Mouse (Mus musculus) midbrain, embryonic 11.5 days (tissue): ENCODE results near the gene Gm10142. TPM values are rescaled to one million over a fixed set of nuclear protein-coding genes. Genes with fewer than 3 reads are reported as not detected.
"Not testable (repeated sequence)": the region's sequence is repeated elsewhere in the genome, so short reads cannot be mapped to it uniquely, and the experiment has no call there.

Experiments
- ATAC-seq: fragments of 200-750 bp; cut with Nextera tagmentation; 2 replicates; pipeline ENCODE4 v1.8.0; 2017; ENCODE audit warnings: moderate TSS enrichment, moderate library complexity; ENCODE audit not compliant: low FRiP score
- DNase-seq: peaks from one replicate; pipeline ENCODE4 v3.0.0; 2015; ENCODE audit warnings: low spot score; ENCODE audit errors: missing footprints
- H3K27ac ChIP-seq: fragments of 300-500 bp; sonication (generic); 2 replicates; pipeline ENCODE4 v1.5.1; 2014; ENCODE audit warnings: low read depth, low read length
- H3K27me3 ChIP-seq: fragments of 300-500 bp; sonication (generic); 2 replicates; pipeline ENCODE4 v1.6.1; 2014; ENCODE audit warnings: mild to moderate bottlenecking, low read length, moderate library complexity, mixed read lengths; ENCODE audit not compliant: control insufficient read depth, insufficient read depth
- H3K36me3 ChIP-seq: fragments of 300-500 bp; sonication (generic); 2 replicates; pipeline ENCODE4 v1.6.1; 2014; ENCODE audit warnings: mild to moderate bottlenecking, low read length, moderate library complexity, mixed read lengths; ENCODE audit not compliant: control insufficient read depth, insufficient read depth
- H3K4me1 ChIP-seq: fragments of 300-500 bp; sonication (generic); 2 replicates; pipeline ENCODE4 v1.6.1; 2014; ENCODE audit warnings: low read length; ENCODE audit not compliant: control insufficient read depth, insufficient read depth
- H3K4me2 ChIP-seq: fragments of 300-500 bp; sonication (generic); 2 replicates; pipeline ENCODE4 v1.6.1; 2014; ENCODE audit warnings: mild to moderate bottlenecking, moderate library complexity
- H3K4me3 ChIP-seq: fragments of 300-500 bp; sonication (generic); 2 replicates; pipeline ENCODE4 v1.5.1; 2014; ENCODE audit warnings: low read depth, low read length
- H3K9ac ChIP-seq: fragments of 300-500 bp; sonication (generic); 2 replicates; pipeline ENCODE4 v1.6.1; 2014; ENCODE audit warnings: low read length
- H3K9me3 ChIP-seq: fragments of 300-500 bp; sonication (generic); 2 replicates; pipeline ENCODE4 v1.6.1; 2016; ENCODE audit warnings: low read length; ENCODE audit not compliant: control insufficient read depth
- WGBS: fragments of 180-500 bp; shearing (Covaris S2); extraction: QIAGEN DNeasy Blood & Tissue Kit; methylation state at CpG from one replicate; pipeline ENCODE4 v1.1.7; 2014; 5-methylcytosine and 5-hydroxymethylcytosine counted together
- polyA plus RNA-seq: library from polyadenylated mRNA; unstranded; fragments of >200 nt; fragmentation: Nextera tagmentation; extraction: Ambion mirVana; gene quantifications from 2 replicates; pipeline ENCODE4 v1.2.1, GENCODE M21; 2014

Gene Gm10142
- polyA plus RNA-seq, 1 experiment from 2014 or later: not detected

DNA sequence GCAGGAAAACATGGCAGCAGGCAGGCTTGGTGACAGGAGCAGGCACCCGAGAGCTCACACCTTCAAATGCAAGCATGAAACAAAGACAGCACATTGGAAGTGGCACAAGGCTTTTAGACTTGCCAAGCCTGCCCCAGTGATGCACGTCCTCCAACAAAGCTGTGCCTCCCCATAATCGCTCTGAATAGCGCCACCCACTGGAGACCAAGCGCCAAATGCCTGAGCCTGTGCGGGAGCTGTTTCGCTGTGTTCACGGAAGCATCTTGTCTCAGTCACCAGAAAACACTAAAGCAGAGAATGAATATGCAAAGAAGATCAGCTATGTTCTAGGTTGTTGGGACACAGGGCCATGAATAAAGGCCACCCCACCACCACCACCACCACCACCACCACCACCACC is 9.2 kb downstream of the Gm10142 start:
- Histone ChIP-seq H3K4me2 (no peak overlapping the region), H3K9me3 (no peaks in the 10 kb centered on the region), H3K27ac (no peak overlapping the region), H3K4me3 (no peak overlapping the region), H3K4me1 (no peaks in the 10 kb centered on the region), H3K27me3 (no peaks in the 10 kb centered on the region), H3K9ac (no peak overlapping the region), H3K36me3 (no peaks in the 10 kb centered on the region)
- DNase-seq (no peak), ATAC-seq (no peak)
- 75% methylated on average over 8 of the region's 8 CpGs for WGBS

DNA sequence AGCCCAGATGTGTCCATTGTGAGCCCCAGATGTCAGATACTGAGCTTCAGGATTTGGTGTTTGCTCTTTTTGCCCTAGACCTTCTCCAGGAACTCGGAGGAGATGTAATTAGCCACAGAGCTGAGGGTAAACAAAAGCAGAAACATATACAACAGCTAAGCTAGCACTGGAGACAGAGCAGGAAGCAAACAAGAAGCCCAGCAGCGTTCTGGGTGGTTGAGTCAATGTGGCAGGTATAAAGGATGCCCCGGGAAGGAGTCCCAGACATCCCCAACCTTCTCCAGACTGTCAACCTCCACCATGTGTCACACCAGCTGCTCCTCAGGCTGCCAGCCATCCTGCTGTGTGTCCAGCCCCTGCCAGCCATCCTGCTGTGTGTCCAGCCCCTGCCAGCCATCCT is 10.6 kb downstream of the Gm10142 start, which contains the start of gene Gm10100:
TSS of gene Gm10100 (plus strand) at position 301 of the 400 bp plus-strand sequence.
- no peaks in the 10 kb centered on the region for H3K27me3 ChIP-seq
- no peaks in the 10 kb centered on the region for H3K36me3 ChIP-seq
- no peaks in the 10 kb centered on the region for H3K9me3 ChIP-seq
- no peak within 1 kb of the TSS for H3K27ac ChIP-seq
- H3K9ac ChIP-seq: no peak within 1 kb of the TSS
- 44% methylated on average over 3 of the region's 3 CpGs for WGBS
- H3K4me3 ChIP-seq: no peak within 1 kb of the TSS
- no peak for DNase-seq
- no peaks in the 10 kb centered on the region for H3K4me1 ChIP-seq
- H3K4me2 ChIP-seq: no peak within 1 kb of the TSS
- ATAC-seq: no peak

- Histone ChIP-seq H3K4me2 (no peak overlapping the region), H3K4me1 (no peaks in the 10 kb centered on the region), H3K4me3 (no peak overlapping the region), H3K27me3 (no peaks in the 10 kb centered on the region), H3K9me3 (no peaks in the 10 kb centered on the region), H3K27ac (no peak overlapping the region), H3K9ac (no peak overlapping the region), H3K36me3 (no peaks in the 10 kb centered on the region)
- DNase-seq (no peak), ATAC-seq (no peak)
- WGBS: 63% methylated on average over 4 of the region's 4 CpGs
These were observed 12.7 kb downstream of the Gm10142 start for GRCm38 (mm10) chr10:77728280-77728679.

DNA sequence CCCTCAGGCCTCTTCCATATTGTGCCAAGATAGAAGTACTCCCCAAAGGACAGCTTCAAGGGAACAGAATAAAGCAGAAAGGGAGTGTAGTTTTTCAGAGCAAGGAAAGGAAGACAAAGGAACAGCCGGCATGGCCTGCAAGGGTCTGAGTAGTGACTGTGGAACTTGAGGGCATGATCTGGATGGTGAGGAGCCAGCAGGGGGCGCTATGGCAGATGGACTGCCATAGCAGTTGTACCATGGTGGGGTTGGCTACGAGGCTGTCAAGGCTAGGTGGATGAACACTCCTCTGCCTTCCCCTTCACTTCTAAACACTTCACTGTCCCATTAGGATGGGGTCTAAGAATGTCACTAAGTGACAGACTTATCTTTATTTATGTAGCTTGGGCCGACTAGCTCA is 13.6 kb downstream of the Gm10142 start:
- Histone ChIP-seq H3K9me3 (no peaks in the 10 kb centered on the region), H3K4me1 (no peaks in the 10 kb centered on the region), H3K4me2 (no peak overlapping the region), H3K4me3 (no peak overlapping the region), H3K9ac (no peak overlapping the region), H3K36me3 (no peaks in the 10 kb centered on the region), H3K27me3 (no peaks in the 10 kb centered on the region), H3K27ac (no peak overlapping the region)
- no peak for ATAC-seq
- DNase-seq: no peak
- WGBS: 52% methylated on average over 4 of the region's 4 CpGs

GRCm38 (mm10) chr10:77735928-77736327 is 20.3 kb downstream of the Gm10142 start:
- no peak overlapping the region for H3K4me3 ChIP-seq
- 96% methylated on average over 1 of the region's 1 CpGs for WGBS

GRCm38 (mm10) chr10:77738929-77739328 is 23.3 kb downstream of the Gm10142 start:
- H3K4me3 ChIP-seq: no peak overlapping the region
- no peak for DNase-seq
- ATAC-seq: no peak
- no peaks in the 10 kb centered on the region for H3K36me3 ChIP-seq
- no peak overlapping the region for H3K9ac ChIP-seq
- H3K4me1 ChIP-seq: 0 out of 2 replicates have a peak, but pooled peaks cover 3% of the 10 kb centered on the region
- H3K27ac ChIP-seq: no peak overlapping the region
- H3K4me2 ChIP-seq: no peak overlapping the region
- WGBS: 95% methylated on average over 4 of the region's 4 CpGs
- H3K9me3 ChIP-seq: no peaks in the 10 kb centered on the region
- H3K27me3 ChIP-seq: no peaks in the 10 kb centered on the region

More at GRCm38 (mm10) chr10:77735928-77736327, 20.3 kb downstream of the Gm10142 start:
- ATAC-seq (no peak), DNase-seq (no peak)
- no peaks in the 10 kb centered on the region for H3K27me3 ChIP-seq
- H3K27ac ChIP-seq: no peak overlapping the region
- no peak overlapping the region for H3K9ac ChIP-seq
- no peak overlapping the region for H3K4me2 ChIP-seq
- no peaks in the 10 kb centered on the region for H3K36me3 ChIP-seq
- H3K4me1 ChIP-seq: 0 out of 2 replicates have a peak, but pooled peaks cover 3% of the 10 kb centered on the region
- no peaks in the 10 kb centered on the region for H3K9me3 ChIP-seq

GRCm38 (mm10) chr10:77741924-77742688 is 26.5 kb downstream of the Gm10142 start, which contains the start of gene Gm18596:
Gene Gm18596, minus strand, starts transcription at chr10:77742638.
- not testable (repeated sequence) for H3K27me3 ChIP-seq, H3K4me3 ChIP-seq, H3K4me1 ChIP-seq, H3K9me3 ChIP-seq, ATAC-seq, H3K27ac ChIP-seq, H3K36me3 ChIP-seq, H3K9ac ChIP-seq, H3K4me2 ChIP-seq, DNase-seq
- WGBS: 68% methylated on average over 4 of the region's 5 CpGs

GRCm38 (mm10) chr10:77750686-77751085 is 35.1 kb downstream of the Gm10142 start:
- H3K9me3 ChIP-seq, H3K4me2 ChIP-seq, H3K27ac ChIP-seq, H3K27me3 ChIP-seq, DNase-seq, H3K4me1 ChIP-seq, ATAC-seq, H3K36me3 ChIP-seq, H3K9ac ChIP-seq, H3K4me3 ChIP-seq: not testable (repeated sequence)
- 59% methylated on average over 1 of the region's 1 CpGs for WGBS

GRCm38 (mm10) chr10:77751254-77751653 is 35.6 kb downstream of the Gm10142 start, which contains the start of gene Gm9736:
Gene Gm9736, minus strand, starts transcription at chr10:77751354.
- not testable (repeated sequence) for H3K4me1 ChIP-seq, H3K36me3 ChIP-seq, H3K4me3 ChIP-seq, H3K4me2 ChIP-seq, ATAC-seq, DNase-seq, H3K9ac ChIP-seq, H3K27ac ChIP-seq, H3K9me3 ChIP-seq, H3K27me3 ChIP-seq
- 70% methylated on average over 1 of the region's 1 CpGs for WGBS
